Mouse (Mus musculus) limb, embryonic 15.5 days (tissue): ENCODE results near the gene Syt7. TPM values are rescaled to one million over a fixed set of nuclear protein-coding genes. Genes with fewer than 3 reads are reported as not detected.

Experiments used
- ATAC-seq: fragments of 200-750 bp; cut with Nextera tagmentation; 2 replicates; pipeline ENCODE4 v1.8.0; 2017; ENCODE audit warnings: low read depth, moderate TSS enrichment; ENCODE audit not compliant: insufficient number of reproducible peaks, low FRiP score, low TSS enrichment
- H3K27ac ChIP-seq: fragments of 300-500 bp; sonication (generic); 2 replicates; pipeline ENCODE4 v1.5.1; 2015; ENCODE audit warnings: moderate library complexity, mild to moderate bottlenecking, inconsistent platforms
- H3K27me3 ChIP-seq: fragments of 300-500 bp; sonication (generic); 2 replicates; pipeline ENCODE4 v1.6.1; 2015; ENCODE audit warnings: inconsistent platforms
- H3K36me3 ChIP-seq: fragments of 300-500 bp; sonication (generic); 2 replicates; pipeline ENCODE4 v1.6.1; 2015; ENCODE audit warnings: inconsistent platforms
- H3K4me1 ChIP-seq: fragments of 300-500 bp; sonication (generic); 2 replicates; pipeline ENCODE4 v1.6.1; 2015; ENCODE audit warnings: inconsistent platforms
- H3K4me2 ChIP-seq: fragments of 300-500 bp; sonication (generic); 2 replicates; pipeline ENCODE4 v1.6.1; 2015; ENCODE audit warnings: mild to moderate bottlenecking, inconsistent platforms
- H3K4me3 ChIP-seq: fragments of 300-500 bp; sonication (generic); 2 replicates; pipeline ENCODE4 v1.5.1; 2015; ENCODE audit warnings: mild to moderate bottlenecking, inconsistent platforms
- H3K9ac ChIP-seq: fragments of 300-500 bp; sonication (generic); 2 replicates; pipeline ENCODE4 v1.6.1; 2015; ENCODE audit warnings: inconsistent platforms
- H3K9me3 ChIP-seq: fragments of 300-500 bp; sonication (generic); 2 replicates; pipeline ENCODE4 v1.6.1; 2016; ENCODE audit warnings: inconsistent platforms
- WGBS: fragments of 180-500 bp; shearing (Covaris S2); methylation state at CpG from one replicate; pipeline ENCODE4 v1.1.7; 2015; 5-methylcytosine and 5-hydroxymethylcytosine counted together
- polyA plus RNA-seq: library from polyadenylated mRNA; unstranded; fragments of >200 nt; fragmentation: Nextera tagmentation; extraction: Ambion mirVana; gene quantifications from 2 replicates; pipeline ENCODE4 v1.2.1, GENCODE M21; 2015

Syt7 gene
- polyA plus RNA-seq, 1 experiment from 2014 or later: 1.4 TPM

DNA sequence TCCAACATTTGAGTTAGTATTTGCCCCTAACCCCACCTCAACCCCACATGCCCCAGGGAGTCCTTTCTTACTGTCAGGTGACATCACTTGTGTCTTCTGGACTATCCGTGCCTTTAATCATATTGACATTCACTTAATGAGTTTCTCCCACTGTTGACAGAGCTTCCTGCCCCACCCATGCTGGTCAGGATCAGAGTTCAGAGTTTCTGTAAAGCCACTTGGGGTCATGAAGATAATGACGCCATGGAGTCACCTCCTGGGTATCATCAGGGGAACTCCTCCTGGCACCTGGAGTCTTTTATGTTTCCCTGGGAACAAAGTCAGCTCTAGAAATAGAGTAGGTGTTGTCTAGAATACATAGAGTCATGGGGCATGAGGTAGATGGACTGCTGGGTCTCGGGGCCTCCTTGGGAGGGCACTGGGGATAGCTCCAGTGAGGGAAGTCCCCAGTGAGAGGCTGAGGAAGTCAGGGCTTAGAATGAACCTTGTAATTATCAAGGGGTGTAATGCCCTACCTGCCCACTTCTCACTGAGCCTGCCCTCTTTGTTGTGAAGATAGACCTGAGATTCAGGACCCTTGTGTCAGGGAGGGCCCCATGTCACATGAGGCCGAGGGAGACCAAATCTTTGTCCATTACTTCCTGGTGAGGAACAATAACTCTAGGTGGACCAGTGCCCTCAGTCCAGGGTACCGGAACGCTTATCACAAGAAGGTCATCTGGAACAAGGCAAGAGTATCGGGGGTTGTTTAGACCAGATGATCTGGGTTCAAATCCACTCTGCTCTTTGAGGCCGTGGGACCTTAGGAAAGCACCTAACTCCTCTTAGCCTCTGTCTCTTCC, 29.6 kb upstream of the Syt7 start:
- H3K4me1 ChIP-seq: 0 out of 2 replicates have a peak, but pooled peaks cover 4% of the 10 kb centered on the region
- no peaks in the 10 kb centered on the region for H3K9me3 ChIP-seq
- H3K27ac ChIP-seq: no peak overlapping the region
- WGBS: 84% methylated on average over 8 of the region's 8 CpGs
- no peaks in the 10 kb centered on the region for H3K36me3 ChIP-seq
- H3K4me3 ChIP-seq: no peak overlapping the region
- ATAC-seq: no peak
- H3K27me3 ChIP-seq: peaks cover 7% of the 10 kb centered on the region; the same call in 1 of the 2 replicates
- no peak overlapping the region for H3K4me2 ChIP-seq
- H3K9ac ChIP-seq: no peak overlapping the region

DNA sequence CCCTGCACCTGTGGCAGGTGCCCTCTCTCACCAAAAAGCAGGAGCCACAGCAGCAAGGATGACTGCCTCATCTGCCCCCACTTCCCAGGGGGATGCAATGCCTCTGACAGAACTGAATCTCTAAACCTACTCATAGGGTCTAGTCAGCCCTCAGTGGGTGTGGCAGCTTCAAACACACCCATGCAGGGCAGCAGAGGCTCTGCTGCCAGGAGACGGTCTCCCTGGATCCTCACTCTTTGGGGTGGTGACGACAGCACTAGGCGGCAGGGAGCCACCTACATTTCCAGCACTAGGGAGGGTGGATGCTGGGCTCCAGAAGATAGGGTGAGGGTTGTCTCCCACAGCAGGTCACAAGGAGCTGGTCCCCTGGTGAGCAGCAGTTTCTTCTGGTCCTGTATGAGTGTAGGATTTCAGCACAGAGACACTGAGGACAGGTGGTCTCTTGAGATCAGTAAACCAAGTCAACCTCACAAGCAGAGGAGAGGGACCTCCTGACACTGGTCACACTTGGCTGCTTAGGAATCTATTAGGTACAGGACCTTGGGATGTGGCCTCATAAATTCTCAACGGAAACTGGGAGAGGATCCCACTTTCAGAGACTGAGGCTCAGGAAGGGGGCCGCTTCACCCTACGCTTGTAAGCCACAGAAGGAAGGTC, 26.3 kb upstream of the Syt7 start:
- Histone ChIP-seq H3K9ac (no peak overlapping the region), H3K36me3 (no peaks in the 10 kb centered on the region), H3K4me1 (no peaks in the 10 kb centered on the region), H3K27ac (no peak overlapping the region), H3K4me3 (no peak overlapping the region), H3K27me3 (peaks cover 3% of the 10 kb centered on the region; the same call in 1 of the 2 replicates), H3K9me3 (no peaks in the 10 kb centered on the region), H3K4me2 (no peak overlapping the region)
- WGBS: 69% methylated on average over 6 of the region's 6 CpGs
- ATAC-seq: no peak

- no peaks in the 10 kb centered on the region for H3K9me3 ChIP-seq
- H3K4me1 ChIP-seq: no peaks in the 10 kb centered on the region
- no peaks in the 10 kb centered on the region for H3K27me3 ChIP-seq
- H3K9ac ChIP-seq: no peak overlapping the region
- no peak overlapping the region for H3K27ac ChIP-seq
- 7% methylated on average over 7 of the region's 7 CpGs for WGBS
- no peak for ATAC-seq
- H3K4me2 ChIP-seq: no peak overlapping the region
- no peaks in the 10 kb centered on the region for H3K36me3 ChIP-seq
- H3K4me3 ChIP-seq: no peak overlapping the region
Observed at GRCm38 (mm10) chr19:10363869-10364268, 25.0 kb upstream of the Syt7 start.

- Histone ChIP-seq H3K9ac (no peak overlapping the region), H3K4me1 (no peaks in the 10 kb centered on the region), H3K9me3 (no peaks in the 10 kb centered on the region), H3K4me2 (no peak overlapping the region), H3K27me3 (no peaks in the 10 kb centered on the region; the same call in 1 of the 2 replicates), H3K36me3 (no peaks in the 10 kb centered on the region), H3K27ac (no peak overlapping the region), H3K4me3 (no peak overlapping the region)
- ATAC-seq: no peak
- WGBS: 51% methylated on average over 3 of the region's 3 CpGs
Observed at GRCm38 (mm10) chr19:10366116-10366845, 22.6 kb upstream of the Syt7 start.

DNA sequence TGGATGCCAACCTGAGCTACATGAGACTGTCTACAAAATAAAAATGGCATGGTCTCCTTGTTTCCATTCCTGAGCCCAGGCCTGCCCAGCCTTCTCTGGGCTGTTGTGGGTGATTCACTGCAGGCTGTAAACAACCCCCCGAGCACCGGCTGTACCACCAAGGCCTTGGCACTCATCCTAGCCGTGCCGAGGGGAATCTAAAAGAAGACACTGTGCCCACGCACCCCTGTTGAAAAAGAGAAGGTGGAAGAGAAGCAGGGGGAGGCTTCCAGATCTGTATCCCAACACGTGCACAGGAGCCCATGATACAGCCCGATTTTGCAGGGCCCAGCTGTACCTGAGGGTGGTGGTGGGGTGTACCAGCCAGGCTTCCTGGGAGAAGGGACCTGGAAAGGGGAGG, 21.1 kb upstream of the Syt7 start:
- H3K27me3 ChIP-seq: no peaks in the 10 kb centered on the region; the same call in 1 of the 2 replicates
- no peaks in the 10 kb centered on the region for H3K36me3 ChIP-seq
- no peak for ATAC-seq
- H3K4me1 ChIP-seq: no peaks in the 10 kb centered on the region
- no peak overlapping the region for H3K27ac ChIP-seq
- H3K4me2 ChIP-seq: no peak overlapping the region
- no peak overlapping the region for H3K9ac ChIP-seq
- H3K4me3 ChIP-seq: no peak overlapping the region
- WGBS: 79% methylated on average over 7 of the region's 7 CpGs
- H3K9me3 ChIP-seq: no peaks in the 10 kb centered on the region

GRCm38 (mm10) chr19:10369936-10370335, 19.0 kb upstream of the Syt7 start:
- Histone ChIP-seq H3K4me3 (no peak overlapping the region), H3K27ac (no peak overlapping the region), H3K27me3 (no peaks in the 10 kb centered on the region; the same call in 1 of the 2 replicates), H3K4me1 (no peaks in the 10 kb centered on the region), H3K4me2 (no peak overlapping the region), H3K9me3 (no peaks in the 10 kb centered on the region), H3K36me3 (no peaks in the 10 kb centered on the region), H3K9ac (no peak overlapping the region)
- WGBS: 84% methylated on average over 4 of the region's 4 CpGs
- ATAC-seq: no peak

DNA sequence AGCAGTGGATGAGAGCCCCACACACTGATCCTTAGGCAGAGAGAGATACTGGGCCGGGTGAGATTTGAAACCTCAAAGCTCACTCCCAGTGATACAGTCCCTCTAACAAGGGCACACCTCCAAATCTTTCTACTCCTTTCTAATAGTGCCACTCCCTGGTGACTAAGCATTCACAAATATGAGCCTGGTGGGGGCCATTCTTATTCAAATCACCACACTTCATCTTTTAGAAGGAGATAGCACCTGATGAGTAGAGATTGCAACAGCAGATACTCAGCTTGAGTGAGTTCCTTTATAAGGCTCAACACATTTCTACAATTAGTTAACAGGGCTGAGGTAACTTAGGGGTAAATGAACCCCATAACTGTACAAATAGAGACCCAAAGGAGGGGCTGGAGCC, 15.7 kb upstream of the Syt7 start:
- ATAC-seq: no peak
- WGBS: 52% methylated on average over 1 of the region's 1 CpGs
- no peaks in the 10 kb centered on the region for H3K36me3 ChIP-seq
- no peak overlapping the region for H3K9ac ChIP-seq
- H3K4me2 ChIP-seq: no peak overlapping the region
- H3K9me3 ChIP-seq: no peaks in the 10 kb centered on the region
- H3K4me3 ChIP-seq: no peak overlapping the region
- H3K27me3 ChIP-seq: peaks cover 4% of the 10 kb centered on the region
- H3K4me1 ChIP-seq: no peaks in the 10 kb centered on the region
- H3K27ac ChIP-seq: no peak overlapping the region

DNA sequence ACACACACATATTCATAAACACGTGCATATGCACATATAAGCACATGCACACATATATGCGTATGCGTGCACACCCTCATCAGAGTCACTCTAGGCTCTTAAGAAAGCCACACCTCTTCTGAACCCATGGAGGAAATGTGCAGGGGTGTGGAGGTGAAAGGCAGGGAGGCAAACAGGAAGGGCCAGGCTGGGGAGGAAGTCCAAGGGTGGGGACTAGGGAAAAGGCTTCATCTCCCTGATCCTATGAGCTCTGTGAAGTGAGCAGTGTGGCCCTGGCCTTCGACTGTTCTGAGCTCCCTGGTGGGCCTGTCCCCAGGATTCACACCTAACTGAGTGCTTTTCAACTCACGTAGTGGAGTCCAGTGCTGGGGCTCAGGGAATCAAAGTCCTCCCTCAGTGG, 13.6 kb upstream of the Syt7 start:
- Histone ChIP-seq H3K9me3 (no peaks in the 10 kb centered on the region), H3K9ac (no peak overlapping the region), H3K36me3 (no peaks in the 10 kb centered on the region), H3K27ac (no peak overlapping the region), H3K27me3 (peaks cover 4% of the 10 kb centered on the region; the same call in 1 of the 2 replicates), H3K4me2 (no peak overlapping the region), H3K4me1 (no peaks in the 10 kb centered on the region), H3K4me3 (no peak overlapping the region)
- ATAC-seq: no peak
- 57% methylated on average over 5 of the region's 5 CpGs for WGBS

GRCm38 (mm10) chr19:10379978-10380377, 8.9 kb upstream of the Syt7 start:
- Histone ChIP-seq H3K4me3 (no peak overlapping the region), H3K36me3 (no peaks in the 10 kb centered on the region), H3K4me2 (no peak overlapping the region), H3K9me3 (no peaks in the 10 kb centered on the region), H3K27me3 (peaks cover 28% of the 10 kb centered on the region), H3K27ac (no peak overlapping the region), H3K9ac (no peak overlapping the region), H3K4me1 (0 out of 2 replicates have a peak, but pooled peaks cover 5% of the 10 kb centered on the region)
- ATAC-seq: no peak
- 66% methylated on average over 5 of the region's 5 CpGs for WGBS

- H3K27ac ChIP-seq: no peak overlapping the region
- H3K9me3 ChIP-seq: no peaks in the 10 kb centered on the region
- no peak overlapping the region for H3K4me2 ChIP-seq
- H3K36me3 ChIP-seq: no peaks in the 10 kb centered on the region
- WGBS: 72% methylated on average over 5 of the region's 5 CpGs
- H3K9ac ChIP-seq: no peak overlapping the region
- peaks cover 20% of the 10 kb centered on the region for H3K4me1 ChIP-seq
- no peak for ATAC-seq
- no peak overlapping the region for H3K4me3 ChIP-seq
- H3K27me3 ChIP-seq: peaks cover 68% of the 10 kb centered on the region
Observed at GRCm38 (mm10) chr19:10387660-10388059, 1.2 kb upstream of the Syt7 start.

DNA sequence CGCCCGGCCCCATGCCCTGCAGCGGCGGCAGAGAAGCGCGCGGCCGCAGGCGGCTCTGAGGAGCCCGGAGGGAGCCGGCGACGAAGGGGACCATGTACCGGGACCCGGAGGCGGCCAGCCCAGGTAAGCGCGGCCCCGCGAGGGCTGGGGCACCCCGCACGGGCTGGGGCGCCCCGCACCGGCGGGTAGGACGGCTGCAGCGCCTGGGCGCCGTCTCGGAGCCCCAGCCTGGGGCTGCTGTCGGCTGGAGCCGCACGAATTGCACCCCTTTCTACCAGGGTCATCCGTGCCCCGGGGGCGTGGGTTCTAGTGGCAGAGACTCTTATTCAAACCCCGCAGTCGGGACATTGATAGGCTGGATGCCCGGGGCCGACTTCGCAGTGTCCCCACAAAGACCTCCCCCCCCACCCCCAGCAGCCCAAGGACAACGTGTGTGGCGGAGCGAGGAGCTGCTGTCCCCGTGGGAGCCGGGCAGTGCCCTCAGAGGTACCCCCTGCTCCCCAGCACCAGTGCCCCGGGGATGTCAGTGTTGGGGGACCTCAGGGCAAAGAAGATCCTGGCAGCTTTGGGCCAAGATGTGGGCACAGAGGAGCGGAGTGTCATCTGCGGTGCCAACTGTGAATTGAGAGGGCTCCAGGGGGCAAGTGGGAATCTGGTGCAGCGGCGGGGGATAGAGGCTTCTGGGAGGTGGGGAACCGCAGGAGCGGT, 655 bp downstream of the Syt7 start:
- H3K4me2 ChIP-seq: peak overlapping the region; percentile 93
- WGBS: 1% methylated on average over 45 of the region's 54 CpGs
- no peaks in the 10 kb centered on the region for H3K36me3 ChIP-seq
- H3K27ac ChIP-seq: no peak overlapping the region
- H3K4me3 ChIP-seq: peak overlapping the region; percentile 59
- H3K27me3 ChIP-seq: peaks cover 57% of the 10 kb centered on the region
- H3K4me1 ChIP-seq: peaks cover 20% of the 10 kb centered on the region
- ATAC-seq: peak; percentile 9; the same call in 1 of the 2 replicates
- peak overlapping the region; percentile 47 for H3K9ac ChIP-seq
- H3K9me3 ChIP-seq: no peaks in the 10 kb centered on the region
